11 mouse cellular contexts compared by ENCODE assay signal in genomic region chr16:77418486-77418885, GRCm38 (mm10).
DNase-seq lines count a peak whose midpoint lies in the region; ATAC-seq and TF ChIP-seq lines count a peak whose summit lies in the region.
"Had no signal": no experiment of that assay in that cellular context is flagged by ENCODE, and none has a peak within 500 bp of the region (broad histone marks: within the 10 kb centered on the region; RNA-seq: fewer than 3 reads in every experiment).

No protein-coding gene starts in this region.

- no peak for ATAC-seq in midbrain, embryonic 12.5 days (ENCODE audit: low FRiP score, low read depth)
- no peak for ATAC-seq in CD4-positive, CD25-positive, alpha-beta regulatory T cell, adult 4 months
- ATAC-seq: intestine, embryonic 15.5 days had no signal

- no peaks in the 10 kb centered on the region for H3K9me3 ChIP-seq in hindbrain, embryonic 10.5 days
- no peaks in the 10 kb centered on the region for H3K9me3 ChIP-seq in midbrain, embryonic 12.5 days
- H3K9me3 ChIP-seq: embryonic facial prominence, embryonic 15.5 days; intestine, embryonic 15.5 days had no signal

- H3K27me3 ChIP-seq in hindbrain, embryonic 10.5 days (ENCODE audit: insufficient read depth, poor library complexity, severe bottlenecking): no peaks in the 10 kb centered on the region
- no peaks in the 10 kb centered on the region for H3K27me3 ChIP-seq in midbrain, embryonic 12.5 days
- H3K27me3 ChIP-seq: embryonic facial prominence, embryonic 15.5 days; intestine, embryonic 15.5 days had no signal

- TF ChIP-seq CTCF in layer of hippocampus, adult 2 months (conservative IDR thresholded peaks at IDR 0.05): no peak

- peaks cover 12% of the 10 kb centered on the region for H3K36me3 ChIP-seq in hindbrain, embryonic 10.5 days
- H3K36me3 ChIP-seq in midbrain, embryonic 12.5 days: peaks cover 5% of the 10 kb centered on the region; the same call in 1 of the 2 replicates
- H3K36me3 ChIP-seq: embryonic facial prominence, embryonic 15.5 days; intestine, embryonic 15.5 days had no signal

- DNase-seq in layer of hippocampus, adult 2 months (ENCODE audit: low spot score in 2 of 2): no peak
- DNase-seq in layer of hippocampus, postnatal 36 days: no peak
- no peak for DNase-seq in hindbrain, embryonic 10.5 days (ENCODE audit: low spot score)
- no peak for DNase-seq in liver
- DNase-seq in adipocyte (ENCODE audit: low spot score): no peak
- no peak for DNase-seq in heart, adult 9 months (ENCODE audit: low spot score in 2 of 2)

- WGBS in hindbrain, embryonic 10.5 days: 62% methylated on average over 1 of the region's 1 CpGs
- WGBS in midbrain, embryonic 12.5 days: 48% methylated on average over 1 of the region's 1 CpGs

- peak overlapping the region; percentile 99 for H3K27ac ChIP-seq in layer of hippocampus, adult 2 months
- peak overlapping the region; percentile 96 for H3K27ac ChIP-seq in hindbrain, embryonic 10.5 days
- H3K27ac ChIP-seq in midbrain, embryonic 12.5 days (replicated peaks): peak overlapping the region; percentile 96
- H3K27ac ChIP-seq: embryonic facial prominence, embryonic 15.5 days; intestine, embryonic 15.5 days; kidney, postnatal 0 days had no signal

- H3K4me3 ChIP-seq in layer of hippocampus, adult 2 months: peak overlapping the region; percentile 61
- H3K4me3 ChIP-seq in hindbrain, embryonic 10.5 days: peak overlapping the region; percentile 59
- H3K4me3 ChIP-seq in midbrain, embryonic 12.5 days: peak overlapping the region; percentile 50
- H3K4me3 ChIP-seq: intestine, embryonic 15.5 days had no signal

- H3K4me1 ChIP-seq in hindbrain, embryonic 10.5 days (replicated peaks): peaks cover 42% of the 10 kb centered on the region
- H3K4me1 ChIP-seq in midbrain, embryonic 12.5 days: peaks cover 25% of the 10 kb centered on the region
- H3K4me1 ChIP-seq: intestine, embryonic 15.5 days had no signal

- H3K4me2 ChIP-seq in midbrain, embryonic 12.5 days (replicated peaks): peak overlapping the region; percentile 59
- H3K4me2 ChIP-seq: embryonic facial prominence, embryonic 15.5 days; intestine, embryonic 15.5 days had no signal

- H3K9ac ChIP-seq in midbrain, embryonic 12.5 days (replicated peaks): peak overlapping the region; percentile 86
- H3K9ac ChIP-seq: embryonic facial prominence, embryonic 15.5 days; intestine, embryonic 15.5 days had no signal
